Mouse (Mus musculus) thymus, postnatal 0 days (tissue): ENCODE measurements around the gene Degs2. TPM values are rescaled to one million over a fixed set of nuclear protein-coding genes. Genes with fewer than 3 reads are reported as not detected.
A peak's percentile ranks its signal among the peaks of the same experiment; 100 is the strongest.
"Not testable (repeated sequence)": the region's sequence is repeated elsewhere in the genome, so short reads cannot be mapped to it uniquely, and the experiment has no call there.

Experiments used
- DNase-seq: peaks from one replicate; pipeline ENCODE4 v3.0.0-alpha.2; 2015; ENCODE audit warnings: low spot score
- polyA plus RNA-seq: library from polyadenylated mRNA; unstranded; fragments of >200 nt; fragmentation: Nextera tagmentation; extraction: Ambion mirVana; gene quantifications from 2 replicates; pipeline ENCODE4 v1.2.1, GENCODE M21; 2015

The Degs2 gene
- polyA plus RNA-seq, result 16.3 and 16.6 TPM in 2 replicates

- peak; percentile 38 for DNase-seq
Measured at GRCm38 (mm10) chr12:108702185-108702584, at the start of gene Degs2. Gene Degs2, minus strand, starts transcription at chr12:108702315.

DNA sequence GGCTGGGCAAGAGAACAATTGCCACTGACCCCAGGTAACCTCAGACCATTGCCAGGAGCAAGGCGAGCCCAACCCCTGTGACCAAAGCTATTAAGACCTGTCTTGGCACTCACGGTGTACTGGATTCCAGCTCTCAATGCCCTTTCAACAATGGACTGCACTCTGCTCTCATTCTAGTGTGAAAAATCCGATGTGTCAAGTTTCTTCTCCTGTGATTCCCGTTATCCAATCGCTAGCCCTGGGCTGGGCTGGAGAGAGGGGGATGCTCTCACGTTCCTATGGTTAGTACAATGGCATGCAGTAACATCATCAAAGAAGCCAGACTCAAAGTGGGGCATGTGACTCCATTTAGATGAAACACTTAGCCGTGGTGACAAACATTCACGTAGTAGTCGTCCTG is 49.7 kb upstream of the Degs2 start:
- no peak for DNase-seq

DNA sequence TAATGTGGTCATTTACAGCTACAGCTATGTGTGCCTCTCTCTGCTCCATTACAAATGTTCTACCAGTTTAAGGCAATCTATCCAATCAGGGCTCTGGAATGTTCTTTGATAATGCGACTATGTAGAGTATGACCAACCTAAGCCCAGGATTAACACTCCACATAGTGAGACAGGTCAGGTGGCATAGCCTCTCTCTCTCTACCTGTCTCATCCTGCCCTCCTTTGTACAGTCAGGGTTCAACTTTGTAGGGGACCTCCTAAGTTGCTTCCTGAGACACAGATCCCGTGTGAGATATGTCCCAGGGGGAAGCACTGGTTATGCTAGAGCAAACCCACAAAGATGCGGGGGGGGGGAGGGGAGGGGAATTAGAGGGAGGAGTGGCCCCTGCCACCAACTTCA is 48.1 kb upstream of the Degs2 start:
- DNase-seq, result no peak

GRCm38 (mm10) chr12:108749454-108749853 is 47.3 kb upstream of the Degs2 start:
- no peak for DNase-seq

DNA sequence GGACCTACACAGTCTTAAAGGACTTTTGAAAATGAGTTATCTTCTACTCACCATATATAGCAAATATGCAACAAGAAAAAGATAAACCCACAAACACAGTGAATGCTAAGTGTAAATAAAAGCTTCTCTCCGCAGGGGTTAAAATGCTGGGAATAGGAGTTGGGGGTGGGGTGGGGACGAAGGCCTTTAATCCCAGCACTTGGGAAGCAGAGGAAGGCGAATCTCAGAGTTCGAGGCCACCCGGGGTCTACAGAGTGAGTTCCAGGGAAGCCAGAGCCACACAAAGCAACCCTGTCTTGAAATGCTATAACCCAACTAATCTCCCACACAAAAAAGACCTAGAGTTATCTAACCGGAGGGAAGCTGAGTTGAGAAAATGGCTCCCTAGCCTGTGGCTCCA is 46.9 kb upstream of the Degs2 start:
- DNase-seq, result no peak

- no peak for DNase-seq
Measured at GRCm38 (mm10) chr12:108745990-108746389, 43.9 kb upstream of the Degs2 start.

- no peak for DNase-seq
Measured at GRCm38 (mm10) chr12:108742241-108742640, 40.1 kb upstream of the Degs2 start.

GRCm38 (mm10) chr12:108741472-108741871 is 39.4 kb upstream of the Degs2 start:
- no peak for DNase-seq

GRCm38 (mm10) chr12:108738745-108739144 is 36.6 kb upstream of the Degs2 start:
- no peak for DNase-seq

GRCm38 (mm10) chr12:108737838-108738237 is 35.7 kb upstream of the Degs2 start:
- no peak for DNase-seq

DNA sequence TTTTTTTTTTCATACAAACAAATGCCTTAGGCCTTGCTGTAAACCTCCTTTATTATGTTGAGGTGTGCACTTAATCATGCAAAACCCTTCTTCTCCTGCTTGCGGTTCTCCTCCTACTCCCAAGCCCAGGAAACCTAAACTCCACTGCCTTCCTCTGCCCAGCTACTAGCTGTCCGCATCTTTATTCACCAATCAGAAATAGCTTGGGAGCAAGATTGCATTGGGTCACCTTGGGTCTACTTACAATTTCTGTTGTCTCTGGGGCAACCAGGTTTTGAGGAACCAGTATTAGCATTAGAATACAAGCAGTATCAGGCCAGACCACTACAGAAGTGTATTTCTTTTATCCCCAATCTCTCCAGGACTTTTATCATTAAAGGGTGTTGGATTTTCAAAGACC is 32.3 kb upstream of the Degs2 start:
- DNase-seq, result no peak

DNA sequence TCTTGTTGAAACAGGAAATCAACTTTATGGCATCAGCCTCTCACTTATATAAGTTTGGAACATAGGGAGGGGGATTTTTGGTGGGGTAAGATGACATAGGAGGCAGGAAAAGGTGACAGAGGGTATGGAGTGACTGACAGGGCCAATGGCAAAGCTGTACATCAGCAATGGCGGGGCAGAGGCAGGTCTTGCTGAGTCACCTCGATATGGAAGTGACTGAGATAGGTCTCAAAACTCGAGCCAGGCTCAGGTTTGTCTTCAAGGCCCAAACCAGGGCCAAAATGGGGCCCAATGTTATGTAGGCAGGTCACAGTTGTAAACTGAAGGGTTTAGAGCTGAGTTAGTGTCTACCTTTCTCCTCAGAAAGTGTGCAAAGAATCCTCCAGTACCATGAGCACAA is 21.7 kb upstream of the Degs2 start:
- no peak for DNase-seq

DNA sequence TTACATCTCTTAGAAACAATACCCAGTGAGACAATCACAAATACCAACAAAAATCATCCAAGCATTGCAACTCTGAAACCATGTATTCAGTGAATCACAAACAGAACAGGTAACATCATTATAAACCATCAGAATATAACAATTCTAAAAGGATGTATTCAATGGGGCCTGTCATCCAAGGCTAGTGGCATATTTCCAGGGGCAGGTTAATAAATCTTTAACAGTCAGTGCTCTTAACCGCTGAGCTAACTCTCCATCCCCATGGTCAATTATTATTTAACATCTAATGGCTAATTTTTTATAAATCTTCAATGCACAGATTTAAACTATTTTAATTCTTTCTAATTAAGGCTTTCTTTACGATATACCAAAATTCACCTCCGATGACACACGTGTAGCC is 20.3 kb upstream of the Degs2 start:
- DNase-seq, result no peak

DNA sequence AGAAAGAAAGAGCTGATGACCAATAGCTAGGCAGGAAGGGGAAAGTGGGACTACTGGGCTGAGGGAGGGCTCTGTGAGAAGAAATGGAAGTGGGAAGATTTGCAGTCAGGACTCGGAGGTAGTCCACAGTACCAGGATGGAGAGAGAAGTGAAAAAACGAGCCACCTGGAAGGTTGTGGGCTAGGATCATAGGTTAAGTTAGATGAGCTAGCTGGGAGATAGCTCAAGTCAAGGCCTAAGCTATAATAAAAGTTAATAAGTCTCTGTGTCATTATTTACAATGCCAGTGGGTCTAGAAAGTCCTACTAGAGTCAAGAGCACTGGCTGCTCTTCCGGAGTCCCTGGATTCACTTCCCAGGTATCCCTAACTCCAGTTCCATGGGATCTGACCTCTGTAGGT is 16.4 kb upstream of the Degs2 start:
- no peak for DNase-seq

- no peak for DNase-seq
Measured at GRCm38 (mm10) chr12:108715854-108716253, 13.7 kb upstream of the Degs2 start.

DNA sequence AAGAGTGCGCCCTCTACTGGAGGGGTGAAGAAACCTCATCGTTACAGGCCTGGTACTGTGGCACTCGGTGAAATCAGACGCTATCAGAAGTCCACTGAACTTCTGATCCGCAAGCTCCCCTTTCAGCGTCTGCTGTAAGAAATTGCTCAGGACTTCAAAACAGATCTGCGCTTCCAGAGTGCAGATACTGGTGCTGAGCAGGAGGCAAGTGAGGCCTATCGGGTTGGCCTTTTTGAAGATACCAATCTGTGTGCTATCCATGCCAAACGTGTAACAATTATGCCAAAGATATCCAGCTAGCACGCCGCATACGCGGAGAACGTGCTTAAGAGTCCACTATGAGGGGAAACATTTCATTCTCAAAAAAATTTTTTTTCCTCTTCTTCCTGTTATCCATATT is 11.9 kb upstream of the Degs2 start:
- not testable (repeated sequence) for DNase-seq

GRCm38 (mm10) chr12:108712481-108712880 is 10.4 kb upstream of the Degs2 start:
- DNase-seq, result no peak

GRCm38 (mm10) chr12:108710861-108711615 is 8.9 kb upstream of the Degs2 start:
- DNase-seq, result no peak

- DNase-seq, result no peak
Measured at GRCm38 (mm10) chr12:108709964-108710765, 8.1 kb upstream of the Degs2 start.

DNA sequence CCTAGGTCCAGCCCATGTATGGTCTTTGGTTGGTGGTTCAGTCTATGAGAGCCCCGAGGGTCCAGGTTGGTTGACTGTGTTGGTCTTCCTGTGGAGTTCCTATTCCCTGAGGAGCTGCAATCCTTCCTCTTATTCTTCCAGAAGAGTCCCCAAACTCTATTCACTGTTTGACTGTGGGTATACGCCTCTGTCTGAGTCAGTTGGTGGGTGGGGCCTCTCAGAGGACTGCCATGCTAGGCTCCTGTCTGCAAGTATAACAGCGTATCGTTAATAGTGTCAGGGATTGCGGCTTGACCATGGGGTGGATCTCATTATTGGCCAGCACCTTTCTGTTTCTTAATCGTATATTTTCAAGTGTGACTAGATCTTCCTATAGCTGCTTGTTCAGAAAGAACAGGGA is 7.3 kb upstream of the Degs2 start:
- no peak for DNase-seq

GRCm38 (mm10) chr12:108706129-108706528 is 4.0 kb upstream of the Degs2 start:
- DNase-seq, result peak; percentile 30

- DNase-seq, result no peak
Measured at GRCm38 (mm10) chr12:108705486-108705885, 3.4 kb upstream of the Degs2 start.

- peak; percentile 85 for DNase-seq
Measured at GRCm38 (mm10) chr12:108701221-108701620, 894 bp downstream of the Degs2 start.
